Mouse (Mus musculus): ENCODE data around the gene Fdxr. TPM values are rescaled to one million over a fixed set of nuclear protein-coding genes. Genes with fewer than 3 reads are reported as not detected.

Fdxr gene
- polyA plus RNA-seq, 1 experiment from 2014 or later = 22.5 TPM

DNA sequence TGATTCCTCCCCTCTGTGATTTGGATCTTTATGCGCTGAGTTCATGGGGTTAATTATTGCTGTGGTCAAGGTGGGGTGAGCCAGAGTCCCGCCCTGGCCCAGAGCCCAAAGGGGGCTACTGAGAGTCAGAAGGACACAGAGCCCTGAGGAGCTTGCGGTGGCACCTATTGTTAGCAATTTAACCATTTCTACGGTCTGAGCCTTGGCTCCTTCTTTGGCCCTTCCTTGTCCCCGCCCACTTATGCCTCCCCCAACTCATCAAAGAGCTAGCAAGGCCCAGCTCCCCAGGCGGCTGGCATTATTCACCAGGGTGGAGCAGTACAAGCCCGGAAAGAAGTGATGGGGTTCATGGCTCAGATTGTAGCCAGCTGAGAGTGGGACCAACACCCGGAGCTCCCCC lies 30.0 kb upstream of the Fdxr start, which contains the start of gene Otop2:
Otop2 (plus strand) TSS at position 301 of the 400 bp plus-strand sequence.
- Histone ChIP-seq H3K4me3 (ENCODE audit: low read length) (no peak within 1 kb of the TSS), H3K36me3 (ENCODE audit: control insufficient read depth, insufficient read depth, low read length) (no peaks in the 10 kb centered on the region), H3K4me1 (ENCODE audit: control insufficient read depth, insufficient read depth, low read depth, low read length) (no peaks in the 10 kb centered on the region), H3K9ac (ENCODE audit: low read depth, low read length) (no peak within 1 kb of the TSS), H3K4me2 (ENCODE audit: low read length) (no peak within 1 kb of the TSS), H3K27me3 (replicated peaks; ENCODE audit: control insufficient read depth, insufficient read depth, low read length) (no peaks in the 10 kb centered on the region), H3K9me3 (ENCODE audit: control insufficient read depth, low read length) (no peaks in the 10 kb centered on the region), H3K27ac (ENCODE audit: low read depth, low read length) (no peak within 1 kb of the TSS)
- no peak for ATAC-seq
- 14% methylated on average over 8 of the region's 8 CpGs for WGBS

- H3K27me3 ChIP-seq (replicated peaks; ENCODE audit: control insufficient read depth, insufficient read depth, low read length) = no peaks in the 10 kb centered on the region
- WGBS = 75% methylated on average over 8 of the region's 8 CpGs
- H3K9me3 ChIP-seq (ENCODE audit: control insufficient read depth, low read length) = no peaks in the 10 kb centered on the region
- no peak for ATAC-seq
- no peaks in the 10 kb centered on the region for H3K4me1 ChIP-seq (ENCODE audit: control insufficient read depth, insufficient read depth, low read depth, low read length)
- no peak overlapping the region for H3K9ac ChIP-seq (ENCODE audit: low read depth, low read length)
- H3K36me3 ChIP-seq (ENCODE audit: control insufficient read depth, insufficient read depth, low read length) = no peaks in the 10 kb centered on the region
- no peak overlapping the region for H3K4me3 ChIP-seq (ENCODE audit: low read length)
- no peak overlapping the region for H3K27ac ChIP-seq (ENCODE audit: low read depth, low read length)
- no peak overlapping the region for H3K4me2 ChIP-seq (ENCODE audit: low read length)
These were observed 26.3 kb upstream of the Fdxr start for GRCm38 (mm10) chr11:115303167-115303566.

DNA sequence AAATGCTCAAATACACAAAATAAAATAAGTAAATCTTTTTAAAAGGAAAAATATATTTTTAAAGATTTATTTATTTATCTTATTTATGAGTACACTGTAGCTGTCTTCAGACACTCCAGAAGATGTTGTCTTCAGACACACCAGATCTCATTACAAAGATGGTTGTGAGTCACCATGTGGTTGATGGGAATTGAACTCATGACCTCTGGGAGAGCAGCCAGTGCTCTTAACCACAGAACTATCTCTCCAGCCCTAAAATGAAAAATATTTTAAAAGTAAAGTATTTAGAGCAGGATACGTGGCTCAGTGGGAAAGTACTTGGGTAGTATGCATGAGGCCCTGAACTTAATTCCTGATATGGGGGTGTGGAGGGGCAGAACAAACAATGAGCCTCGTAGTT lies 24.5 kb upstream of the Fdxr start:
- no peaks in the 10 kb centered on the region for H3K27me3 ChIP-seq (replicated peaks; ENCODE audit: control insufficient read depth, insufficient read depth, low read length)
- H3K4me1 ChIP-seq (ENCODE audit: control insufficient read depth, insufficient read depth, low read depth, low read length) = peaks cover 4% of the 10 kb centered on the region; the same call in 1 of the 2 replicates
- H3K36me3 ChIP-seq (ENCODE audit: control insufficient read depth, insufficient read depth, low read length) = no peaks in the 10 kb centered on the region
- H3K4me3 ChIP-seq (ENCODE audit: low read length) = no peak overlapping the region
- no peak overlapping the region for H3K4me2 ChIP-seq (ENCODE audit: low read length)
- 91% methylated on average over 2 of the region's 2 CpGs for WGBS
- no peak overlapping the region for H3K9ac ChIP-seq (ENCODE audit: low read depth, low read length)
- ATAC-seq = no peak
- H3K9me3 ChIP-seq (ENCODE audit: control insufficient read depth, low read length) = no peaks in the 10 kb centered on the region
- H3K27ac ChIP-seq (ENCODE audit: low read depth, low read length) = no peak overlapping the region

GRCm38 (mm10) chr11:115300745-115301144 lies 23.9 kb upstream of the Fdxr start:
- Histone ChIP-seq H3K4me2 (ENCODE audit: low read length) (no peak overlapping the region), H3K36me3 (ENCODE audit: control insufficient read depth, insufficient read depth, low read length) (no peaks in the 10 kb centered on the region), H3K27me3 (replicated peaks; ENCODE audit: control insufficient read depth, insufficient read depth, low read length) (no peaks in the 10 kb centered on the region), H3K9ac (ENCODE audit: low read depth, low read length) (no peak overlapping the region), H3K27ac (ENCODE audit: low read depth, low read length) (no peak overlapping the region), H3K9me3 (ENCODE audit: control insufficient read depth, low read length) (no peaks in the 10 kb centered on the region), H3K4me1 (ENCODE audit: control insufficient read depth, insufficient read depth, low read depth, low read length) (peaks cover 4% of the 10 kb centered on the region; the same call in 1 of the 2 replicates), H3K4me3 (ENCODE audit: low read length) (no peak overlapping the region)
- ATAC-seq = no peak
- WGBS = 94% methylated on average over 4 of the region's 4 CpGs

GRCm38 (mm10) chr11:115298160-115298559 lies 21.3 kb upstream of the Fdxr start:
- ATAC-seq = no peak
- Histone ChIP-seq H3K9me3 (ENCODE audit: control insufficient read depth, low read length) (no peaks in the 10 kb centered on the region), H3K4me2 (ENCODE audit: low read length) (no peak overlapping the region; the same call in 1 of the 2 replicates), H3K27ac (ENCODE audit: low read depth, low read length) (no peak overlapping the region), H3K36me3 (ENCODE audit: control insufficient read depth, insufficient read depth, low read length) (no peaks in the 10 kb centered on the region), H3K27me3 (replicated peaks; ENCODE audit: control insufficient read depth, insufficient read depth, low read length) (no peaks in the 10 kb centered on the region), H3K4me3 (ENCODE audit: low read length) (no peak overlapping the region), H3K4me1 (ENCODE audit: control insufficient read depth, insufficient read depth, low read depth, low read length) (peaks cover 4% of the 10 kb centered on the region; the same call in 1 of the 2 replicates), H3K9ac (ENCODE audit: low read depth, low read length) (no peak overlapping the region)
- 65% methylated on average over 8 of the region's 8 CpGs for WGBS

DNA sequence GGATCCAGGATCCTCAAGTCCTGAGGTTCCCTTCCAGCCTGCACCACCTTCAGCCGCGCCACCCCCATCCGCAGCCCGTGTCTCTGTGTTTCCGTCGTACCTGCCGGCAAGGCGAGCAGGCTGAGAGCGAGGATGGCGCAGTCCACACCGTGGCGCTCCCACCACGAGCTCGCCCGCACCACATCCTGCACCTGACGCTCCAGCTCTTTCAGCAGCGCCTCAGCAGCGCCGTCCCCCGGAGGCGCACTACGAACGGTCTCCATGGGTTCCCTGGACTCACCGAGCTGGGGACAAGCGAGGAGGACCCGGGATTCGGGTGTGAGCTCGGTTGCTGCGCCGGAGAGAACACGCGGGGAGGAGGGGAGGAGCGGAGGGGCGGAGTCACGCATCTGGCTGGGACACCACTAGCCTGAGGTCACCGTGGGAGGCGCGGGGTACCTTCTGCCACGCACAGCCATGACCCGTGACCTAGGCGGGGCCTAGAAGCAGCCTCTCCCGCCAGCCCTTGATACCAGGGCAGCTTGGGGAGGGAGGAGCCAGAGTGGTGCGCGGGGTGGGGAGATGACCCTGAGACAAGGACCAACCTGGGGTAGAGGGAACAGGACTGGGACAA lies 20.5 kb upstream of the Fdxr start, which contains the start of gene Fads6:
Fads6 (minus strand) TSS at position 450 of the 613 bp plus-strand sequence.
- Histone ChIP-seq H3K4me3 (ENCODE audit: low read length) (peak within 1 kb of the TSS; percentile 65), H3K4me1 (ENCODE audit: control insufficient read depth, insufficient read depth, low read depth, low read length) (peaks cover 4% of the 10 kb centered on the region; the same call in 1 of the 2 replicates), H3K9ac (ENCODE audit: low read depth, low read length) (peak within 1 kb of the TSS; percentile 74), H3K27me3 (replicated peaks; ENCODE audit: control insufficient read depth, insufficient read depth, low read length) (no peaks in the 10 kb centered on the region), H3K9me3 (ENCODE audit: control insufficient read depth, low read length) (no peaks in the 10 kb centered on the region), H3K36me3 (ENCODE audit: control insufficient read depth, insufficient read depth, low read length) (no peaks in the 10 kb centered on the region), H3K4me2 (ENCODE audit: low read length) (peak within 1 kb of the TSS; percentile 88), H3K27ac (ENCODE audit: low read depth, low read length) (peak within 1 kb of the TSS; percentile 70)
- ATAC-seq = peak; percentile 88
- WGBS = under 1% methylated on average over 44 of the region's 44 CpGs

GRCm38 (mm10) chr11:115296471-115297210 lies 19.8 kb upstream of the Fdxr start:
- ATAC-seq = peak; percentile 15; the same call in 1 of the 2 replicates
- no peaks in the 10 kb centered on the region for H3K9me3 ChIP-seq (ENCODE audit: control insufficient read depth, low read length)
- no peaks in the 10 kb centered on the region for H3K36me3 ChIP-seq (ENCODE audit: control insufficient read depth, insufficient read depth, low read length)
- peak overlapping the region; percentile 88 for H3K4me2 ChIP-seq (ENCODE audit: low read length)
- H3K27me3 ChIP-seq (replicated peaks; ENCODE audit: control insufficient read depth, insufficient read depth, low read length) = no peaks in the 10 kb centered on the region
- peak overlapping the region; percentile 70 for H3K27ac ChIP-seq (ENCODE audit: low read depth, low read length)
- 53% methylated on average over 21 of the region's 21 CpGs for WGBS
- H3K4me3 ChIP-seq (ENCODE audit: low read length) = peak overlapping the region; percentile 65
- H3K9ac ChIP-seq (ENCODE audit: low read depth, low read length) = peak overlapping the region; percentile 74
- peaks cover 4% of the 10 kb centered on the region; the same call in 1 of the 2 replicates for H3K4me1 ChIP-seq (ENCODE audit: control insufficient read depth, insufficient read depth, low read depth, low read length)

DNA sequence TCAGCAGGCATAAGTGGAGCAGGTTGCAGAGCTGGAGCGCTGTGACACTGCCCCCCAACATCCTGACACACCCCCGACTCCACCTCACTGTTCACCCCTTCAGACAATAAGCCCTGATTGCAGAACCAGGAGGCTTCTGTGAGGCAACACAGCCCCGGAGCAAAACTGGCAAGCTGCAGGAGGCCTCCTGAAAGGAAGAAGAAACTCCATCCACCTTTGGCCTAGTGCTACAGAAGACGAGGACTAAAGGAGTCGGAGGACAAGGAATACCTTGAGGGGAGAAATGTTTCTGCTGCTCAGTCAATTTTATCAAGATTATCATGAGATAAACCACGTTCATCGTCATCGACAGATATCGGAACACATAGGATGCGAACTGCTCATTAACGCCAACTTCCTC lies 19.1 kb upstream of the Fdxr start:
- Histone ChIP-seq H3K27me3 (replicated peaks; ENCODE audit: control insufficient read depth, insufficient read depth, low read length) (no peaks in the 10 kb centered on the region), H3K36me3 (ENCODE audit: control insufficient read depth, insufficient read depth, low read length) (no peaks in the 10 kb centered on the region), H3K27ac (ENCODE audit: low read depth, low read length) (no peak overlapping the region), H3K4me3 (ENCODE audit: low read length) (no peak overlapping the region), H3K4me1 (ENCODE audit: control insufficient read depth, insufficient read depth, low read depth, low read length) (peaks cover 4% of the 10 kb centered on the region; the same call in 1 of the 2 replicates), H3K4me2 (ENCODE audit: low read length) (no peak overlapping the region), H3K9ac (ENCODE audit: low read depth, low read length) (no peak overlapping the region), H3K9me3 (ENCODE audit: control insufficient read depth, low read length) (no peaks in the 10 kb centered on the region)
- ATAC-seq = no peak
- WGBS = 90% methylated on average over 11 of the region's 11 CpGs

GRCm38 (mm10) chr11:115292631-115293375 lies 16.0 kb upstream of the Fdxr start:
- H3K27me3 ChIP-seq (replicated peaks; ENCODE audit: control insufficient read depth, insufficient read depth, low read length) = no peaks in the 10 kb centered on the region
- H3K9ac ChIP-seq (ENCODE audit: low read depth, low read length) = no peak overlapping the region
- H3K4me1 ChIP-seq (ENCODE audit: control insufficient read depth, insufficient read depth, low read depth, low read length) = peaks cover 4% of the 10 kb centered on the region; the same call in 1 of the 2 replicates
- 69% methylated on average over 14 of the region's 14 CpGs for WGBS
- H3K36me3 ChIP-seq (ENCODE audit: control insufficient read depth, insufficient read depth, low read length) = no peaks in the 10 kb centered on the region
- H3K27ac ChIP-seq (ENCODE audit: low read depth, low read length) = no peak overlapping the region
- H3K9me3 ChIP-seq (ENCODE audit: control insufficient read depth, low read length) = no peaks in the 10 kb centered on the region
- H3K4me3 ChIP-seq (ENCODE audit: low read length) = no peak overlapping the region
- no peak overlapping the region for H3K4me2 ChIP-seq (ENCODE audit: low read length)
- ATAC-seq = no peak
